Mouse (Mus musculus): Measurements from ENCODE around the gene Brms1. TPM values are rescaled to one million over a fixed set of nuclear protein-coding genes. Genes with fewer than 3 reads are reported as not detected.
"Not testable (repeated sequence)": the region's sequence is repeated elsewhere in the genome, so short reads cannot be mapped to it uniquely, and the experiment has no call there.

Gene Brms1
- total RNA-seq, 2 experiments from 2014 or later, result 14.7 to 15.1 TPM

DNA sequence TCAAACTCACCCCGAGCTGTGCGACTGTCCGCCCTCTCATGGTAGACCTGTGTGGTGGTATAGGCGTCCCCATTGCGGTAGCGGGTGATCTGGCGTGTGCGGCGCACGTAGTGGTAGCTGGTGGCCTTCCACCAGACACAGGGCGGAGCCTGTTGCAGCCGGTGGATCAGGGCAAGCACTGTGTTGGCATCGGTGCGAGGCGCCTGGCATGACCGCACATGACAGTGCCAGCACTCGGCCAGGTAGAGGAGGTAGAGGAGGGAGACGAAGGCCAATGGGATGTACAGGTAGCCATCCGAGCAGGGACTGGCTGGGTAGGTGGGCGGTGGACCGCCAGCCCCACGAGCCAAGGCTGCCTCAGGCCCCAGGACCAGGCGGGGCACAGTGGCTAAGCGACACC, 41.4 kb downstream of the Brms1 start:
- no peak for DNase-seq (ENCODE audit: low spot score in 2 of 2)
- intact Hi-C loops (cut with DNase I), result no loop called here

DNA sequence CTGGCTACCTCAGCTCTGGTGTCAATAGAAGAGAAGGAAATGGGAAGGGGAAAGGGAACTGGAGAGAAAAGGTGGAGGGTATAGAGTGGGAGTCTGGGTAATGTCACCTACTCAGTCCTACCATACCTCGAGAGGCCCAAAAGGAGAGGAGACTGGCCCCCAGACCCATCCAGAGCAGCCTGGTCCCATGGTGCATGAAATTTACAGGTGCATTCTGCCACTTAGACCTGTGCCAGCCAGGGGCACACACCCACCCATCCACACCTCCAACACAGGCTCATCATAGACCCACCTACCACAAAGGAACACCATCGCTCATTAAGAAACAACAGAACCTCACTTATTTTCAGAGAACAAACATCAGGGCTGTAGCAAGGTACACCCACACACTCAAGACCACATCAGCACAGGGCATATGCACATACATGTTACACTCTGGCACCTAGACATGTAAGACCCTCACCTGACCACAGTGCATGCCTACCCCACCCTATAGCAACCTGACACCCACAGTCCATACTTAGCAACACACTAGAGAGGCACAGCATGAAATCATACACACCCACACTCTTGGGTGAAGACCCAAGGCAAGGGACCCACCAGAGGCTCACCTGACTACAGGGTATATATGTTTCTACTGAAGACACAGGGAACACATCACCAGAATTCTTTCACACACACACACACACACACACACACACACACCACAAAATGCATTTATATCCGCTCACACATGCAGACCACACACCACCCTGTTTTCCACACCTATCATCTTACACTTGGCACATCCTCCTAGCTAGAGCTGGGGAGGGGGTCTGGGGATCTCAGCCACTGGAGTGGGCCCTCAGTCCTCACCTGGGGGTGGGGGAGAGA, 43.0 kb downstream of the Brms1 start:
- intact Hi-C loops (cut with DNase I), result no loop called here
- DNase-seq (ENCODE audit: low spot score in 2 of 2), result peak in 1 of 2 experiments; percentile 68

DNA sequence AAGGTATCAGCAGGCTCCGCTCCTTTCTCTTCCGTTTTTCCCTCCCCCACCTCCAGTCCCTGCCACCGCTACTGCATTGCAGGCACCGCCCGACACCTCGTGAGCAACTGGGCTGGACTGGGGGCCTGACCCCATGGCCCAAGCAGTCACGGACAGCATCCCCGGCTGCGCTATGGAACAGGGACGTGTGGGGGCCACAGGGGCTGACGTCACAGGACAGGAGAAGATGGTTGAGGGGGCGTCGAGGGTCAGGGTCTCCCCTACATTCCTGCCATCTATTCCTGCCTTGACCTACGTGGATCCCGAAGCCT, 43.6 kb downstream of the Brms1 start:
- DNase-seq (ENCODE audit: low spot score in 2 of 2), result no peak
- intact Hi-C loops (cut with DNase I), result no loop called here

DNA sequence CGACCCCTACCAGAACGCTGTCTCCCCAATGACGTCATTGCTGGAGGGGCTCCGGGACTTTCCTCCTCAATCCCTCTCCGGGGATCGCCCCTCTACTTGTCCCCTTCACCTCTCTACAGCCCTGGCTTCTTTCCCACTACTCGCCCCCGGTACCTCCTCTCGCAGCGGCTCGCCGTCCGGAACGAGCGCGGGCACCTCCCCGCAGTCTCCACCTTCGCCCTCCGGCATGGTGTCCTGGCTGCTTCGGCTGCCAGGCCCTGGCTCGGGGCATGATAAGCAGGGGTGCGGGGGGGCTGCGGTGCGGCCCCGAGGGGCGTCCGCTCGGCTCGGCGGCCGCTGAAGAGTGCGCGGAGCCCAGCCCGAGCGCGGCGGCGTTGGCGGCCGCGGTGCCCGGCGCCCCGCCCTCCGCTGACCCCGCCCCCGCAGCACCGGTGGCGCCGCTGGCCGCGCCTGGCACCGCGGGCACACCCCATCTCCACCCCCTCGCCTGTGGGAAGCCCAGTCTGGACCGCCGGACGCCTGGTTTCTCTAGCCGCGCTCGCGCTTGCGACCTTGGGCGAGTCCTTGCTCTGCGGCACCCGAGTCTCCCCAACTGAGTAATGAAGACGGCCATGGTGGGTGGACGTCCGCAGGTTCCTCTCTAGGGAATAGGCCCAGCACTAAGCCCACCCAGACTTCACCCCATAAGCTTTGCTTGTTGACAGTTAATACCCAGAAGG, 44.1 kb downstream of the Brms1 start, which contains the start of gene Tmem151a:
Gene Tmem151a (minus strand): TSS at position 387 of the 719 bp plus-strand sequence.
- DNase-seq (ENCODE audit: low spot score in 2 of 2), result no peak
- intact Hi-C loops (cut with DNase I), result no loop called here

GRCm38 (mm10) chr19:5086533-5086932, 45.4 kb downstream of the Brms1 start:
- intact Hi-C loops (cut with DNase I); DNase-seq (ENCODE audit: low spot score in 2 of 2): not testable (repeated sequence)

GRCm38 (mm10) chr19:5087884-5088728, 47.0 kb downstream of the Brms1 start, which contains the start of gene Yif1a:
Gene Yif1a, plus strand, starts transcription at chr19:5088538.
- peak; percentile 96 to 99 for DNase-seq (ENCODE audit: low spot score in 2 of 2)
- intact Hi-C loops (cut with DNase I), result no loop called here

- DNase-seq (ENCODE audit: low spot score in 2 of 2), result no peak
- intact Hi-C loops (cut with DNase I), result no loop called here
Observed at GRCm38 (mm10) chr19:5089324-5089723, 48.2 kb downstream of the Brms1 start.

GRCm38 (mm10) chr19:5092083-5092482, 50.9 kb downstream of the Brms1 start:
- intact Hi-C loops (cut with DNase I), result no loop called here
- no peak for DNase-seq (ENCODE audit: low spot score in 2 of 2)

DNA sequence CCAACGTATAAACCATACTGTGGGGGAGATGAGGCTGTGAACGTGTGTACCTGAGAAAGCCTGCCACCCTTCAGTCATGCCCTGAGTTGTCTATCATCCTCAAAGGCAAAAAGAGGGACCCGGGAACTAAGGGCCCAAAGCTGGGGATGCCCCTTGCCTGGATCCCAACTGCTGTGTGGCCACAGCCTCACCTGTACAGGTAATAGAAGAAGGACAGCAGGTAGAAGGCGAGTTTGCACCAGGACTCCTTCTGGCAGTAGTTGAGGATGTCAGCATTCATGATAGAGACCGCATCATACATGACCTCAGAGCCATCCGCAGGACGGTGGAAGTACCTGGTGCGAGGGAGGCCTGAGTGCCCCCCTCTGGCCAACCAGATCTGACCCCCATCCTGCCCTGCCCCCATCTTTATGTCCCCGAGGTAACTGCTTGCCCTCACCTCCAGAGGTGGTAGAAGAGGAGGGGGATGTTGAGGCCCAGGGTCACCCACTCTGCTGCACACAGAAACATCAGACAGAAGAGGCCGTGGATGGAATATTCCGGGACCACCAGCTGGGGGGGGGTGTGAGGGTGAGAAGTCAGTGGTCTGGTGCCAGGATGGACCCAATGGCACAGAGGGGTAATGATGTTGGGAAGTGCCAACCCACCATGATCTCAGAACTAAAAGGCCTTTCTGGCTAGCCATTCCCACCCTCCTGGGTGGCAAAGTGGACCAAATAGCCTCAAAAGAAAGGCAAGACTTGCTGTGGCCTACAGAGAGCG, 52.5 kb downstream of the Brms1 start:
- no peak for DNase-seq (ENCODE audit: low spot score in 2 of 2)
- intact Hi-C loops (cut with DNase I), result loop anchor here (2.0 kb wide), 1 partner anchor 45 kb away; no protein-coding TSS in a partner anchor

DNA sequence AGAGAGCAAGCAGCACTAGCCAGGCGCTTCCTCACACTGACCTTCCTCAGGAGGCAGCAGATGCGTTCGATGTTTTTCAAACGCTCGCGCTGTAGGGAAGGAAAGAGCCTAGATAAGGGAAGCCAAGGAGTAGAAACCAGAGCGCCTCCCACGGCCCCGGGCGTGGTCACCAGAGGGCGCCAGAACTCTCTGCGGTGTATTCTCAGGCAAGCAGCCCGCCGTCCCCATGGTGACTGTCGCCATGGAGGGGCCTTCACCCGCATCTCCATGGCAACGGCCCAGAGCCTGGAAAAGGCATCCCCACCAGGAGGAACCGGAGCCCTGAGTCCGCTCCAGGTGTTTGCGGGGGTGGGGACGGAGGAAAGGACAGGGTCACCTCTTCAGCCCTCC, 53.1 kb downstream of the Brms1 start:
- peak; percentile 99 for DNase-seq (ENCODE audit: low spot score in 2 of 2)

DNA sequence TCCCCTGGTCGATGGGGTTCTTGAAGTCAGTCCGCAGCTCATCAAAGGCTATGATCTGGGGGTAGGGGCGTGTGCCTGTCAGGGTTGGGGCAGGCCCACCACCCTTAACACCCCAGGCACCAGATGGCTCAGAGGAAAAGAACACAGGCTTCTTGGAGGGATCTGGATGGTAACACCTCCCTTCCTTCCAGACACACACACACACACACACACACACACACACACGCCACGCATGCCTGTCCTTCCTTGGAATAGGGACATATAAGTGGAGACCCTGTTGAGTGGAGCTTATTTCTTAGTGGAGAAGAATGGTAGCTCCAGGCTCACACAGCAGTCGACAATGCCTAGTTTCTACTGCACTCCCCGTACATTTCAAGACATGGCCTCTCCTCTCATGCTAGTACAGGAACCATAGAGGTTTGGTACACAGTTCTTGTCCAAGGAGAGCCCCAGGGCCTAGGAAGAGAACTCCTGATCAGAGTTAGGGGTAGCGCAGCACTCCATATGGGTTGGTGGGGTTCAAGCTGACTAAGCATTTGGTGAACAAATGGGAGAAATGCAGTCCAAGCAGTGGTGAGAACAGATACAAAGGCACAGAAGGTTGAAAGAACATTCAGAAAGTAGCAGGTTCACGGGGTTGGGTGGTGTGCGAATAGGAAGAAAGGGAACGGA, 53.7 kb downstream of the Brms1 start:
- DNase-seq (ENCODE audit: low spot score in 2 of 2), result no peak
- intact Hi-C loops (cut with DNase I), result loop anchor here (2.0 kb wide), 1 partner anchor 44 kb away; no protein-coding TSS in a partner anchor

More for the DNA sequence above, 53.1 kb downstream of the Brms1 start:
- intact Hi-C loops (cut with DNase I), result loop anchor here (2.0 kb wide), 1 partner anchor 45 kb away; no protein-coding TSS in a partner anchor

GRCm38 (mm10) chr19:5095887-5096474, 54.8 kb downstream of the Brms1 start:
- intact Hi-C loops (cut with DNase I), result loop anchor here (2.0 kb wide), 1 partner anchor 43 kb away; no protein-coding TSS in a partner anchor
- no peak for DNase-seq (ENCODE audit: low spot score in 2 of 2)

DNA sequence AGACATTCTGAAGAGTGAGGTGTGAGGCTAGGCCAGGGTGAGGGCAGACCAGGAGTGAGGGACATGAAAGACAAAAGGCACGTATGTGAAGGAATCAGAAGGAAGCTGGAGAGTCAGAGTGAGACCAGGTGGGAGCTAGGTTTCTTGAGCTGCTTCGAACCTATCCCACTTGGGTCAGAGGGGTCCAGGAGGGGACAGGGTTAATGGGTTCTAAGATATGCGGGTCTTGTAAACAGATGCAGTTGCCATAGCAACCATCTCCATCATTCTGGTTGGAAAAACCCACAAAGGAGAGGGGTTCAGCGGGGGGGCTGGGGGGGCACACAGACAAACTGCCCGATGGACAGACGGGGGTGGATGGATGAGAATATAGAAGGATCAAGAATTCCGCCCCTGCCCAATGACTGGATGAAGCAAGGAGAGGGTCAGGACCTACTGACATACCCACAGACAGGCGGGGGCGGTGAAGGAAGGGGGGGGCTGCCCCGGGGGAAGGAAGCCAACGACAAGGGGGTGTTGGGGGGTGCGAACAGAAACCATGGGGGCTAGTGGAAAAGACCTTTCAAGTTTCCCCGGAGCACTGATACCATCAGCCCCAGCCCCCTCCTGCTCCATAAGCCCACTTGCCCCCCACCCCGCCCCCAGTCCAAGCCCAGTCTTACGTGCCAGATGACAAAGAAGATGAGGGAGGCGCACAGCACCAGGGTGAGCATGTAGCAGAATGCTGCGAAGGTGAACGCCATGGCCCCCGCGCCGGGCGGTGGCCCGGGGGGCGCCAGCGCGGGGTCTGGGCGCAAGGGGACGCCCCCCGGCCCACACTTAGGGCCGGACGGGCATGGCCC, 56.6 kb downstream of the Brms1 start:
- no peak for DNase-seq (ENCODE audit: low spot score in 2 of 2)
- intact Hi-C loops (cut with DNase I), result no loop called here

GRCm38 (mm10) chr19:5098363-5099143, 57.4 kb downstream of the Brms1 start, which contains the start of gene Cnih2:
Gene Cnih2, minus strand, starts transcription at chr19:5098521.
- intact Hi-C loops (cut with DNase I), result no loop called here
- peak in 1 of 2 experiments; percentile 78 for DNase-seq (ENCODE audit: low spot score in 2 of 2)
